Mouse (Mus musculus) neural tube, embryonic 11.5 days (tissue): ENCODE results near the gene Hspb7. TPM values are rescaled to one million over a fixed set of nuclear protein-coding genes. Genes with fewer than 3 reads are reported as not detected.

Source experiments
- ATAC-seq: fragments of 200-750 bp; cut with Nextera tagmentation; 2 replicates; pipeline ENCODE4 v1.8.0; 2017; ENCODE audit warnings: moderate number of reproducible peaks, mild to moderate bottlenecking, moderate TSS enrichment, moderate library complexity; ENCODE audit not compliant: insufficient read depth, low FRiP score, low TSS enrichment
- DNase-seq: peaks from one replicate; pipeline ENCODE4 v3.0.0-alpha.2; 2015; ENCODE audit warnings: low spot score
- H3K27ac ChIP-seq: fragments of 300-500 bp; sonication (generic); 2 replicates; pipeline ENCODE4 v1.5.1; 2014; ENCODE audit warnings: low read depth, mild to moderate bottlenecking, low read length
- H3K27me3 ChIP-seq: fragments of 300-500 bp; sonication (generic); 2 replicates; pipeline ENCODE4 v1.6.1; 2014; ENCODE audit warnings: mild to moderate bottlenecking, low read length, mixed read lengths; ENCODE audit not compliant: control insufficient read depth, insufficient read depth
- H3K36me3 ChIP-seq: fragments of 300-500 bp; sonication (generic); 2 replicates; pipeline ENCODE4 v1.6.1; 2014; ENCODE audit warnings: mild to moderate bottlenecking, low read length, moderate library complexity, mixed read lengths; ENCODE audit not compliant: control insufficient read depth, insufficient read depth
- H3K4me1 ChIP-seq: fragments of 300-500 bp; sonication (generic); 2 replicates; pipeline ENCODE4 v1.6.1; 2014; ENCODE audit warnings: low read length, mixed read lengths; ENCODE audit not compliant: control insufficient read depth, insufficient read depth
- H3K4me2 ChIP-seq: fragments of 300-500 bp; sonication (generic); 2 replicates; pipeline ENCODE4 v1.6.1; 2014; ENCODE audit warnings: low read depth, mild to moderate bottlenecking, moderate library complexity
- H3K4me3 ChIP-seq: fragments of 300-500 bp; sonication (generic); 2 replicates; pipeline ENCODE4 v1.5.1; 2014; ENCODE audit warnings: low read depth, low read length
- H3K9ac ChIP-seq: fragments of 300-500 bp; sonication (generic); 2 replicates; pipeline ENCODE4 v1.6.1; 2014; ENCODE audit warnings: mild to moderate bottlenecking, low read length
- H3K9me3 ChIP-seq: fragments of 300-500 bp; sonication (generic); 2 replicates; pipeline ENCODE4 v1.6.1; 2016; ENCODE audit warnings: low read length; ENCODE audit not compliant: control insufficient read depth
- whole genome bisulfite sequencing: fragments of 180-500 bp; shearing (Covaris S2); extraction: QIAGEN DNeasy Blood & Tissue Kit; methylation state at CpG from one replicate; pipeline ENCODE4 v1.1.7; 2014; 5-methylcytosine and 5-hydroxymethylcytosine counted together
- polyA plus RNA-seq: library from polyadenylated mRNA; unstranded; fragments of >200 nt; fragmentation: Nextera tagmentation; extraction: Ambion mirVana; gene quantifications from 2 replicates; pipeline ENCODE4 v1.2.1, GENCODE M21; 2014

Gene Hspb7
- polyA plus RNA-seq, 1 experiment from 2014 or later = not detected

DNA sequence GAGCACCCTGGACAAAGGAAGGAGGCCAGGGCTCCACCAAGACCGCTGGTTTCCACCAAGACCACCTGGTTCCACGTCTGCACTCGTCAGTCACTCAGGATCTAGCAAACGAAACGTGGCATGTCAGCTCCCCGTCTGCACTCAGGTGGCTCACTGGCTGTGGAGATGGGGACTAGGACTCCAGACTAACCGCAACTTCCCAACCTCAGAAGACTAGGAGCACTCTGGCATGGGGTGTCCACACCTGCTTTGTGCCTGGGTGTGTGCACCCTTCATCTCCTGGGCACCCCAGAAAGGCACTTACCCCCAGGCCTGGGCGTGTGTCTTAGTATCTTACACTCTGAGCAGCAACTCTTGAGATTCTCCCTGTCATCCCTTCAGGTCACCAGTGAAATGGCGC lies 39.2 kb downstream of the Hspb7 start:
- H3K4me1 ChIP-seq = peaks cover 8% of the 10 kb centered on the region; the same call in 1 of the 2 replicates
- H3K27ac ChIP-seq = no peak overlapping the region
- H3K9me3 ChIP-seq = no peaks in the 10 kb centered on the region
- H3K36me3 ChIP-seq = peaks cover 12% of the 10 kb centered on the region
- no peaks in the 10 kb centered on the region for H3K27me3 ChIP-seq
- DNase-seq (no peak), ATAC-seq (no peak)
- no peak overlapping the region for H3K9ac ChIP-seq
- 94% methylated on average over 9 of the region's 9 CpGs for WGBS
- H3K4me3 ChIP-seq = no peak overlapping the region
- H3K4me2 ChIP-seq = no peak overlapping the region

DNA sequence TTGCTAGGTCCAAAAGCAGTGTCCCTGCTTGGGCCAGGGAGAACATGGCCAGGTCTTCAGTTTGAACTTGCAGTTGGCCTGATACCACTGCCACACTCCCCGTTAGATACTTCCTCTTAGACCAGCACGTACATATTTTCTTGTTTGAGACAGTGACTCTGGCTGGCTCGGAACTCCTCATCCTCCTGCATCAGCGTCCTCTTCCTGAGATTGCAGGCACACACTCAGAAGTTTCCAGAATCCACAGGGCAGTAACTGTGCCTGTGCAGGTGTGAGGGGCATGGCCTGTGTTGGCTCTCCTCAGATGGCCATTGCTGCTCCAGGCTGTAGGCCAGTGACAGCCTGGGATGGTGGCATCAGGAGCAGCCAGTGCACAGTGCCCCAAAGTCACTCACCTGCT lies 39.9 kb downstream of the Hspb7 start:
- Histone ChIP-seq H3K36me3 (peaks cover 16% of the 10 kb centered on the region), H3K4me1 (peaks cover 8% of the 10 kb centered on the region; the same call in 1 of the 2 replicates), H3K4me2 (no peak overlapping the region), H3K9ac (no peak overlapping the region), H3K9me3 (no peaks in the 10 kb centered on the region), H3K27ac (no peak overlapping the region), H3K4me3 (no peak overlapping the region), H3K27me3 (no peaks in the 10 kb centered on the region)
- WGBS = 92% methylated on average over 4 of the region's 4 CpGs
- DNase-seq = no peak
- ATAC-seq = no peak

DNA sequence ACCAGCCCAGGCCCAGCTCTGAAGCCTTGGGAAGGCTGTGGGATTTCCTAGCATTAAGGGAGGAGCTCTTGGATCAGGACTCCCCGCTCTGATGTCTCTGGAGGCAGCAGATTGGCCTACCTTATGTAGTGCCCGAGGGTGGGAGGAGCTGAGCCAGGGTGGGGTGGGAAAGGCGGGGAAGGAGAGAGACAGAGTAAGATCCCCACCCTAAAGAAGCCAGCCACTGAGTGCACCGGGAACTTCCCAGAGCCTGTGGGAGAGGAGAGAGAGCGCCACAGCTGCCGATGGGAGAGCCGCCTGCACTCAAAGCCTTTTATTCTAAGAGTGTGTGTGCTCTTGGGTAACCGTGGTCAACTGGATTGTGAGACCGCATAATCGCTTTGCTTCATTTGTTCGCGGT lies 40.5 kb downstream of the Hspb7 start:
- Histone ChIP-seq H3K36me3 (peaks cover 20% of the 10 kb centered on the region), H3K4me2 (no peak overlapping the region), H3K4me1 (peaks cover 8% of the 10 kb centered on the region; the same call in 1 of the 2 replicates), H3K27ac (peak overlapping the region; percentile 34; the same call in 1 of the 2 replicates), H3K9ac (no peak overlapping the region), H3K9me3 (no peaks in the 10 kb centered on the region), H3K27me3 (no peaks in the 10 kb centered on the region), H3K4me3 (no peak overlapping the region)
- WGBS = 58% methylated on average over 12 of the region's 12 CpGs
- ATAC-seq = no peak
- DNase-seq = peak; percentile 48

DNA sequence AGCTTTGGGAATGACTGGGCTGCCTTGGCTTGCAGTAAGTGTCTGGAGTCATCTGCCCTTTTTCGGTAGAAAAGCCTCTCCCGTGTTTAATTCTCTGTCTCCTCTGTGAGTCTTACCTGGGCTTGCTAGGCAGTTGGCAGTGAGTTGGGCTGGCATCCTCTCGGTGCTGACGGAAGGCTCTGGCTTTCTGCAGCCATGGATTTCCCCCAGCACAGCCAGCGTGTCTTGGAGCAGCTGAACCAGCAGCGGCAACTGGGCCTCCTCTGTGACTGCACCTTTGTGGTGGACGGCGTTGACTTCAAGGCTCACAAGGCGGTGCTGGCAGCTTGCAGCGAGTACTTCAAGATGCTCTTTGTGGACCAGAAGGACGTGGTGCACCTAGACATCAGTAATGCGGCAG lies 41.0 kb downstream of the Hspb7 start:
- ATAC-seq = no peak

DNA sequence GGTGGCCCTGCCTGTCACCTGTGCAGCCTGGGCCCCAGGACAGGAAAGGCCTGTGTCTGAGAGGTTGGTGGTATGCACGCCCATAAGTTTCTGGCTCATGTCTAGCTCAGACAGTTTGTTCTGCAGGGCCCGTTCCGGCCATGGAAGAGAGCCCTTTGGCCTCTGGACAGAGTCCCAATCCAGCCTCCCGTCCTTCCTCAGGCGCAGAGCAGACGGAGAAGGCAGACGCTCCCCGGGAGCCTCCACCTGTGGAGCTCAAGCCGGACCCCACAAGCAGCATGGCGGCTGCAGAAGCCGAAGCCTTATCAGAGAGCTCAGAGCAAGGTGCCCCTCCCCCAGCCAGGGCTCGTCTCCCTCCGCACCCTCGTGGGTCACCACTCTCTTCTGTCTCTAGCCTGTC lies 42.9 kb downstream of the Hspb7 start:
- Histone ChIP-seq H3K27ac (no peak overlapping the region), H3K4me3 (no peak overlapping the region), H3K36me3 (peaks cover 35% of the 10 kb centered on the region), H3K4me2 (no peak overlapping the region), H3K9ac (no peak overlapping the region), H3K4me1 (0 out of 2 replicates have a peak, but pooled peaks cover 2% of the 10 kb centered on the region), H3K27me3 (no peaks in the 10 kb centered on the region), H3K9me3 (no peaks in the 10 kb centered on the region)
- no peak for ATAC-seq
- 88% methylated on average over 14 of the region's 14 CpGs for WGBS
- no peak for DNase-seq

More for the DNA sequence above, 41.0 kb downstream of the Hspb7 start:
- peaks cover 8% of the 10 kb centered on the region; the same call in 1 of the 2 replicates for H3K4me1 ChIP-seq
- H3K36me3 ChIP-seq = peaks cover 24% of the 10 kb centered on the region
- H3K9me3 ChIP-seq = no peaks in the 10 kb centered on the region
- H3K4me3 ChIP-seq = no peak overlapping the region
- no peak overlapping the region for H3K9ac ChIP-seq
- H3K27me3 ChIP-seq = no peaks in the 10 kb centered on the region
- H3K4me2 ChIP-seq = no peak overlapping the region
- peak overlapping the region; percentile 34; the same call in 1 of the 2 replicates for H3K27ac ChIP-seq
- WGBS = 89% methylated on average over 12 of the region's 12 CpGs
- DNase-seq = no peak

DNA sequence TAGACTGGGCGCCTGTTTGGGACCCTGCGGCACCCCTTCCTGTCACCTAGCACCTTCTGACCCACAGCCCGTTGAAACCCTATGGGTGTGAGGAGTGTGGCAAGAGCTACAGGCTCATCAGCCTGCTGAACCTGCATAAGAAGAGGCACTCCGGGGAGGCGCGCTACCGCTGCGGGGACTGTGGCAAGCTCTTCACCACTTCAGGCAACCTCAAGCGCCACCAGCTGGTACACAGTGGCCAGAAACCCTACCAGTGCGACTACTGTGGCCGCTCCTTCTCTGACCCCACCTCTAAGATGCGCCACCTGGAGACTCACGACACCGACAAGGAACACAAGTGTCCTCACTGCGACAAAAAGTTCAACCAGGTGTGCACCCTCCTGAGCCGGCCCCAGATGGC lies 44.1 kb downstream of the Hspb7 start:
- ATAC-seq (no peak), DNase-seq (no peak)
- Histone ChIP-seq H3K9ac (no peak overlapping the region), H3K9me3 (no peaks in the 10 kb centered on the region), H3K27ac (no peak overlapping the region), H3K4me3 (no peak overlapping the region), H3K36me3 (peaks cover 40% of the 10 kb centered on the region), H3K4me2 (no peak overlapping the region), H3K27me3 (no peaks in the 10 kb centered on the region), H3K4me1 (no peaks in the 10 kb centered on the region)
- 77% methylated on average over 16 of the region's 16 CpGs for WGBS

DNA sequence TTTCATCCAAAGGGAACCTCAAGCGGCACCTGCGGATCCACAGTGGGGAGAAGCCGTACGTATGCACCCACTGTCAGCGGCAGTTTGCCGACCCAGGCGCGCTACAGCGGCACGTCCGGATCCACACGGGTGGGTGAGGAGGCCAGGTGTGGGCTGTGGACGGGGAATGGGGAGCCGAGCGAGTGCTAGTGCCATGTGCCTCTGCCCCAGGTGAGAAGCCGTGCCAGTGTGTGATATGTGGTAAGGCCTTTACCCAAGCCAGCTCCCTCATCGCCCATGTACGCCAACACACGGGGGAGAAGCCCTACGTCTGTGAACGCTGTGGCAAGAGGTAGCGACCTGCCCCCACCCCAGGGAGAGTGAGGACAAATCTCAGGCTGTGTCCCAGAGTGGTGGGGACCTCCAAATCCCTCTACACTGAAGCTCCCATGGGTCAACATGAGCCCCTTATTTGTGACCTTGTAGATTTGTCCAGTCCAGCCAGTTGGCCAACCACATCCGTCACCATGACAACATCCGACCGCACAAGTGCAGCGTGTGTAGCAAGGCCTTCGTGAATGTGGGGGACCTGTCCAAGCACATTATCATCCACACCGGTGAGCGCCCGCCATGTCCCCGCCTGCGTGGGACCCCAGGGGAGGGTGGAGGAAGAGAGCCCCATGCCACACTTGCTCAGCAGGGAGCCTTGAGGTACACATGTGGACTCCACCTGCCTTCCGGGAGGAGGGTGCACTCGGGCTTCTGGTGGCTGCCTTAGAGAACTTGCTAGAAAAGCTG lies 45.1 kb downstream of the Hspb7 start:
- no peak for DNase-seq
- H3K4me2 ChIP-seq = no peak overlapping the region
- H3K9me3 ChIP-seq = no peaks in the 10 kb centered on the region
- peaks cover 49% of the 10 kb centered on the region for H3K36me3 ChIP-seq
- no peak overlapping the region for H3K9ac ChIP-seq
- no peak for ATAC-seq
- no peak overlapping the region for H3K4me3 ChIP-seq
- WGBS = 92% methylated on average over 34 of the region's 34 CpGs
- H3K4me1 ChIP-seq = no peaks in the 10 kb centered on the region
- H3K27me3 ChIP-seq = no peaks in the 10 kb centered on the region
- H3K27ac ChIP-seq = no peak overlapping the region

DNA sequence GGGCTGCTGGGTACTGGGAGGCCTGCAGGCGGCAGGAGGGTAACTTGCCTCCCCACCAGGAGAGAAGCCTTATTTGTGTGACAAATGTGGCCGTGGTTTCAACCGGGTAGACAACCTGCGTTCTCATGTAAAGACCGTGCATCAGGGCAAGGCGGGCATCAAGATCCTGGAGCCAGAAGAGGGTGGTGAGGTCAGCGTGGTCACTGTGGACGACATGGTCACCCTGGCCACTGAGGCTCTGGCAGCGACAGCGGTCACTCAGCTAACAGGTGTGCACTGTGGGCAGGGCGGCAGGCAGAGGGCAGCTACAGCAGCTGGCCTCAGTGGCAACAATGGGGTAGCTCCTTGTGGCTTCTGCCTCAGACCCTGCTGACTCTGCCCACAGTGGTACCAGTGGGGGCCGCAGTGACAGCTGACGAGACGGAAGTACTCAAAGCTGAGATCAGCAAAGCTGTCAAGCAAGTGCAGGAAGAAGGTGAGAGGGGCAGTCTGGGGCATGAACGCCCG lies 45.8 kb downstream of the Hspb7 start:
- no peaks in the 10 kb centered on the region for H3K9me3 ChIP-seq
- H3K4me3 ChIP-seq = no peak overlapping the region
- no peak overlapping the region for H3K9ac ChIP-seq
- no peak overlapping the region for H3K27ac ChIP-seq
- H3K27me3 ChIP-seq = no peaks in the 10 kb centered on the region
- H3K36me3 ChIP-seq = peaks cover 51% of the 10 kb centered on the region
- WGBS = 94% methylated on average over 16 of the region's 16 CpGs
- DNase-seq = no peak
- ATAC-seq = no peak
- H3K4me2 ChIP-seq = no peak overlapping the region
- no peaks in the 10 kb centered on the region for H3K4me1 ChIP-seq
